Mouse (Mus musculus) liver, postnatal 0 days (tissue): ENCODE measurements around the gene Zfp78. TPM values are rescaled to one million over a fixed set of nuclear protein-coding genes. Genes with fewer than 3 reads are reported as not detected.

ENCODE experiments used
- ATAC-seq: fragments of 200-750 bp; cut with Nextera tagmentation; 2 replicates; pipeline ENCODE4 v1.8.0; 2017; ENCODE audit warnings: mild to moderate bottlenecking, moderate library complexity
- DNase-seq: peaks from one replicate; pipeline ENCODE4 v3.0.0-alpha.2; 2016
- H3K27ac ChIP-seq: fragments of 300-500 bp; sonication (generic); 2 replicates; pipeline ENCODE4 v1.5.1; 2014; ENCODE audit warnings: antibody characterized with exemption, moderate library complexity, mild to moderate bottlenecking, low read depth
- H3K27me3 ChIP-seq: fragments of 300-500 bp; sonication (generic); 2 replicates; pipeline ENCODE4 v1.6.1; 2014; ENCODE audit warnings: low read length, control low read depth, mixed read lengths; ENCODE audit not compliant: insufficient read depth
- H3K36me3 ChIP-seq: fragments of 300-500 bp; sonication (generic); replicated peaks from 2 replicates; pipeline ENCODE4 v1.6.1; 2014; ENCODE audit warnings: mild to moderate bottlenecking, control low read depth, low read length, moderate library complexity, mixed read lengths; ENCODE audit not compliant: insufficient read depth
- H3K4me1 ChIP-seq: fragments of 300-500 bp; sonication (generic); 2 replicates; pipeline ENCODE4 v1.6.1; 2014; ENCODE audit warnings: antibody characterized with exemption, mild to moderate bottlenecking, control low read depth; ENCODE audit not compliant: insufficient read depth
- H3K4me2 ChIP-seq: fragments of 300-500 bp; sonication (generic); 2 replicates; pipeline ENCODE4 v1.6.1; 2014; ENCODE audit warnings: low read depth, mild to moderate bottlenecking, low read length, moderate library complexity, mixed read lengths
- H3K4me3 ChIP-seq: fragments of 300-500 bp; sonication (generic); 2 replicates; pipeline ENCODE4 v1.5.1; 2014; ENCODE audit warnings: low read depth, low read length
- H3K9ac ChIP-seq: fragments of 300-500 bp; sonication (generic); replicated peaks from 2 replicates; pipeline ENCODE4 v1.6.1; 2014; ENCODE audit warnings: mild to moderate bottlenecking, moderate library complexity
- H3K9me3 ChIP-seq: fragments of 300-500 bp; sonication (generic); 2 replicates; pipeline ENCODE4 v1.6.1; 2016; ENCODE audit warnings: mild to moderate bottlenecking, control low read depth, low read length, mixed read lengths
- CTCF ChIP-seq: sonication (generic); IDR thresholded peaks from 2 replicates; pipeline ENCODE4 v1.5.1; 2016; ENCODE audit warnings: antibody characterized with exemption, low read depth
- EP300 ChIP-seq: IDR thresholded peaks from 2 replicates; pipeline ENCODE4 v1.6.1; 2016; ENCODE audit warnings: antibody characterized with exemption, low read depth, mild to moderate bottlenecking
- WGBS: fragments of 180-500 bp; shearing (Covaris S2); extraction: QIAGEN DNeasy Blood & Tissue Kit; methylation state at CpG from one replicate; pipeline ENCODE4 v1.1.7; 2014; ENCODE audit not compliant: insufficient replicate concordance; 5-methylcytosine and 5-hydroxymethylcytosine counted together
- polyA plus RNA-seq: library from polyadenylated mRNA; unstranded; fragments of >200 nt; fragmentation: Nextera tagmentation; extraction: Ambion mirVana; gene quantifications from 2 replicates; pipeline ENCODE4 v1.2.1, GENCODE M21; 2015

The Zfp78 gene
- polyA plus RNA-seq, 1 experiment from 2014 or later = 0.25 TPM

DNA sequence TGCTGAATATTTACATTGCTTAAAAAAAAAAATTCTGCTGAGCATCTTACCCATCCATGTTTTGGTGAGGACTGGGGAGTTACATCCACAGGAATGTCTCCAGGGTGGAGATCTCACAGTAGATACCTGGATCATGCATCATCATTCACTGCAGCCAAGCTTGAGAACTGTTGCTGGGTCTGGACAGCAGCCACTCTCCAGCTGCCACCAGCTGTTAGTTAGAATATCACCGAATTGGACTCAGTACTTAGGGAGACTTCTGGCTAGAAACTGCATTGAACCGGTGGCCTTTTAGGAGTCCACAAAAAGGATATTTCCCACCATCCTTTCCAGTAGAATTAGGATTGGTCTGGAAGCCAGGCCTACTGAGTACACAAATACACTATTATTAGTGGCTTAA, 5.0 kb upstream of the Zfp78 start:
- Histone ChIP-seq H3K4me1 (peaks cover 3% of the 10 kb centered on the region; the same call in 1 of the 2 replicates), H3K36me3 (no peaks in the 10 kb centered on the region), H3K27me3 (no peaks in the 10 kb centered on the region), H3K9me3 (no peaks in the 10 kb centered on the region), H3K27ac (no peak overlapping the region), H3K9ac (no peak overlapping the region), H3K4me2 (no peak overlapping the region), H3K4me3 (no peak overlapping the region)
- no peak for ATAC-seq
- WGBS = 66% methylated on average over 2 of the region's 2 CpGs
- no peak for DNase-seq
- no peak for TF ChIP-seq CTCF
- TF ChIP-seq EP300 = no peak

DNA sequence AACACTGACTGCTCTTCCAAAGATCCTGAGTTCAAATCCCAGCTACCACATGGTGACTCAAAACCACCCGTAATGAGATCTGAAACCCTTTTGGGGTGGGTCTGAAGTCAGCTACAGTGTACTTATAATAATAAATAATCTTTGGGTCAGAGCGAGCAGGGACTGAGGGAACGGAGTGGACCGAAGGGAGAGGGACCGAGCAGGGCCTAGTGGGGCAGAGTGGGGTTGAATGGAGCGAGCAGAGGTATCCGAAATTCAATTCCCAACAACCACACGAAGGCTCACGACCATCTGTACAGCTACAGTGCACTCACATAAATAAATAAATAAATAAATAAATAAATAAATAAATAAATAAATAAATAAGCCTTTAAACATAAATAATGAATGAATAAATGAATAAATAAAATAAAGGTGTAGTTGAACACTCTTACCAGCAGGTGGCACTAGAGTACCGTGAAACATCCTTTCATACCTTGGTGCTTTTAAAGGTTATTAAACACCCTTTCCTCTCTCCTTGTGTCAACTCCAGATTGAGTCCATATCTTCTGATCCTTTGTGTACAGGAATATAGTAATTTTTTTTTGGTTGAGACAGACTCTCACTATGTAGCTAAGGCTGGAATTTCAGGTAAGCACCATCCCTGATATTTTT, 4.0 kb upstream of the Zfp78 start:
- H3K4me2 ChIP-seq = no peak overlapping the region
- H3K27ac ChIP-seq = no peak overlapping the region
- no peak overlapping the region for H3K4me3 ChIP-seq
- no peaks in the 10 kb centered on the region for H3K9me3 ChIP-seq
- no peak overlapping the region for H3K9ac ChIP-seq
- H3K4me1 ChIP-seq = peaks cover 10% of the 10 kb centered on the region; the same call in 1 of the 2 replicates
- TF ChIP-seq CTCF (peak; percentile 77), EP300 (no peak)
- H3K27me3 ChIP-seq = no peaks in the 10 kb centered on the region
- no peak for ATAC-seq
- WGBS = 48% methylated on average over 10 of the region's 10 CpGs
- H3K36me3 ChIP-seq = no peaks in the 10 kb centered on the region
- peak; percentile 40 for DNase-seq

DNA sequence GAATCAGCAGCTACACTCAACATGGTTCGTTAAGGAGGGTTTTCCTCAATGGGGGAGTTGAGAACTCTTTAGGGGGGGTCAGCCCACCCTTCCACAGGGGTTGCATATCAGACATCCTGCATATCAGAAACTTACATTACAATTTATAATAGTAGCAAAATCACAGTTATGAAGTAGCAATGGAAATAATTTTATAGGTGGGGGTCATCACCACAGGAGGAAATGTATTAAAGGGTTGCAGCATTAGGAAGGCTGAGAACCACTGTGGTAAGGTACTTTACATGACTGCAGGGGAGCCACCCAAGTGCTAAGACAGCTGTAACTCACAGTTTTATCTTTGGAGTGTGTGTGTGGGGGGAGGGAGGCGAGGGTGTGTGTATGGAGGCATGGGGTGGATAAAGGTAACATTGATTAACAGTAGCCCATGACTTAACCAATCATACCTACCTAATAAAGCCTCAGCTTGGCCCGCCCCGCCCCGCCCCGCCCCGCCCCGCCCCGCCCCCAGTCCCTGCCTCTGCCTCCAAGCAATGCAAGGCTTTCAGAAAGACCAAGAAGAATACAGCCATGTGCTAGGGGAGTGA, 2.5 kb upstream of the Zfp78 start:
- Histone ChIP-seq H3K4me2 (no peak overlapping the region), H3K9me3 (no peaks in the 10 kb centered on the region), H3K4me3 (no peak overlapping the region), H3K36me3 (no peaks in the 10 kb centered on the region), H3K4me1 (peaks cover 11% of the 10 kb centered on the region; the same call in 1 of the 2 replicates), H3K27ac (no peak overlapping the region), H3K9ac (no peak overlapping the region), H3K27me3 (no peaks in the 10 kb centered on the region)
- 16% methylated on average over 9 of the region's 9 CpGs for WGBS
- no peak for TF ChIP-seq CTCF
- TF ChIP-seq EP300 = no peak
- peak; percentile 47 for DNase-seq
- no peak for ATAC-seq

DNA sequence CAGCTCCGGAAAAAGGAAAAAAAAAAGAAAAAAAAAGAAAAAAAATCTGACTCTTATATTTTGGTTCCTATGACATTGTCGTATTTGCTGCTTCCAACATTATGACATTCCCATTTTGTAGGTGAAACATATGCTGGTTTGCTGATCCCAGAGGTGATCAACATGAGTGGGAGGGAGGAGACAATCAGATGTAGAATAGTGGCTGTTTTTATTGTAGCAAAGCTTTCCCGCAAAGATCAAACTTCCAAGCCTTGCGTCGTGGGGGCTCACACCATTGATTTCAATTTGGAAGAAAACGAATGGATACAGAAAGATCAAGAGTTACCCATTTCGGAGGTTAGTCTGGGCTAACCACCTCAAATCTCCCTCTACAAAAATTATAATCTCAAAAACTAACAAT, 1.3 kb upstream of the Zfp78 start:
- 24% methylated on average over 7 of the region's 7 CpGs for WGBS
- ATAC-seq (no peak), DNase-seq (no peak)
- Histone ChIP-seq H3K27me3 (no peaks in the 10 kb centered on the region), H3K9ac (no peak overlapping the region), H3K27ac (no peak overlapping the region), H3K4me3 (peak overlapping the region; percentile 58), H3K9me3 (no peaks in the 10 kb centered on the region), H3K4me2 (peak overlapping the region; percentile 77), H3K4me1 (peaks cover 13% of the 10 kb centered on the region), H3K36me3 (no peaks in the 10 kb centered on the region)
- TF ChIP-seq EP300 = no peak
- no peak for TF ChIP-seq CTCF

DNA sequence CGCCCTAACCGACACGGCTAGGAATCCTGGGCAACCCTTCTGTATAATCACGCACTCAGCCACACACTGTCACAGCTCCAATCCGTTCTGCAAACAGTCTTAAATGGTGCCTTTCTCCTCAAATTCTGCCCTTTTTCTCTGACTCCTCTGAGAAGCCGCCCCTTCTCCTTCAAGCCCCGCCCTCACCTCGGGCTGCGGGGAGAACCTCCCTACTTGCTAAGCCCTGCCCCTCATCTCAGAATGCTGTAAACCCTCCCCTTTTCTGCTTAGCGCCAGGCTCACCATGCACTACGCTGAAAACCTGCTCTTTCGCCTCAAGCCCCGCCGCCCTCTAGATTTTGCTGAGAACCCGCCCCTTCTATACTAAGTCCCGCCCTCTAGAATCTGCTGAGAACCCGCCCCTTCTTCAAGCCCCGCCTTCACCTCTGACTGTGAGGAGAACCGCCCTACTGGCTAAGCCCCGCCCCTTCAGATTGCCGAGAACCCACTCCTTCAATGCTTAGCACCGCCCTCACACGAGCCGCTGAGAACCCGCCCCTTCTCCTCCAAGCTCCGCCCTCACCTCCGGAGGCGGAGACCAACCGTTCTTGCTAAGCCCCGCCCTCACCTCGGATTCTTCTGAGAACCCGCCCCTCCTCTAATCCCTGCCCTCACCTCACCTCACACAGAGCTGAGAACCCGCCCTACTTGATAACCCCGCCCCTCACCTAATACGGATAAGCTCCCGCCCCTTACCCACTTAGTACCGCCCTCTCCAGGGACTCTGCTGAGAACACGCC, 623 bp upstream of the Zfp78 start:
- DNase-seq (peak; percentile 98), ATAC-seq (peak; percentile 88)
- Histone ChIP-seq H3K27me3 (no peaks in the 10 kb centered on the region), H3K9me3 (no peaks in the 10 kb centered on the region), H3K4me2 (peak overlapping the region; percentile 77), H3K27ac (peak overlapping the region; percentile 44), H3K4me1 (peaks cover 15% of the 10 kb centered on the region), H3K36me3 (no peaks in the 10 kb centered on the region), H3K9ac (peak overlapping the region; percentile 49; the same call in 1 of the 2 replicates), H3K4me3 (peak overlapping the region; percentile 58)
- WGBS = 2% methylated on average over 37 of the region's 38 CpGs
- TF ChIP-seq EP300 (no peak), CTCF (no peak)

DNA sequence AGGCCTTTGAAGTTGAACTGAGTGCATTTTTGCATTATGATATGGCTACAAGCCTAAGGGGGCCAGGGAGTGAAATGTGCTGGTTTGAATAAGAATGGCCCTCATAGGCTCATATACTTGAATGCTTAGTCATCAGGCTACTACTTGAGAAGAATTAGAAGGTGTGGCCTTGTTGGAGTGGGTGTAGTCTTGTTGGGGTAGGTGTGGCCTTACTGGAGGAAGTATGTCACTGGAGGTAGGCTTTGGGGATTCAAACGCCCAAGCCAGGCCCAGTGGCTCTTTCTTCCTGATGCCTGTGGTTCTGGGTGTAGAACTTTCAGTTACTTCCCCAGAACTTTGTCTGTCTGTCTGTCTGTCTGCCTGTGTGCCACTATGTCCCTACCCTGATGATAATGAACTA, 1.7 kb downstream of the Zfp78 start:
- H3K4me3 ChIP-seq = no peak overlapping the region
- no peaks in the 10 kb centered on the region for H3K36me3 ChIP-seq
- no peaks in the 10 kb centered on the region for H3K9me3 ChIP-seq
- no peak overlapping the region for H3K27ac ChIP-seq
- H3K4me2 ChIP-seq = no peak overlapping the region
- H3K4me1 ChIP-seq = peaks cover 15% of the 10 kb centered on the region
- H3K9ac ChIP-seq = no peak overlapping the region
- DNase-seq (no peak), ATAC-seq (no peak)
- WGBS = 67% methylated on average over 1 of the region's 1 CpGs
- H3K27me3 ChIP-seq = no peaks in the 10 kb centered on the region
- TF ChIP-seq EP300 = no peak
- TF ChIP-seq CTCF = no peak
